Mouse (Mus musculus) urinary bladder, postnatal 10 days (tissue): ENCODE data around the gene Tmem94.
A peak's percentile ranks its signal among the peaks of the same experiment; 100 is the strongest.
"Not testable (repeated sequence)": the region's sequence is repeated elsewhere in the genome, so short reads cannot be mapped to it uniquely, and the experiment has no call there.

ENCODE experiments used
- DNase-seq: peaks from one replicate; pipeline ENCODE4 v3.0.0; 2022; ENCODE audit warnings: low spot score

Gene Tmem94

GRCm38 (mm10) chr11:115765103-115765606 lies at the start of gene Tmem94:
Tmem94 (plus strand) TSS chr11:115765433.
- DNase-seq: peak; percentile 77

GRCm38 (mm10) chr11:115716410-115717338 lies 48.6 kb upstream of the Tmem94 start:
- DNase-seq: no peak

- no peak for DNase-seq
Observed at GRCm38 (mm10) chr11:115717660-115718390, 47.4 kb upstream of the Tmem94 start.

GRCm38 (mm10) chr11:115722638-115723037 lies 42.6 kb upstream of the Tmem94 start:
- peak; percentile 63 for DNase-seq

GRCm38 (mm10) chr11:115723231-115723630 lies 42.0 kb upstream of the Tmem94 start:
- no peak for DNase-seq

GRCm38 (mm10) chr11:115734041-115734686 lies 31.1 kb upstream of the Tmem94 start:
- DNase-seq: no peak

- no peak for DNase-seq
Observed at GRCm38 (mm10) chr11:115737608-115738208, 27.5 kb upstream of the Tmem94 start.

- no peak for DNase-seq
Observed at GRCm38 (mm10) chr11:115738275-115738885, 26.9 kb upstream of the Tmem94 start.

- DNase-seq: no peak
Observed at GRCm38 (mm10) chr11:115741070-115741469, 24.2 kb upstream of the Tmem94 start.

- DNase-seq: no peak
Observed at GRCm38 (mm10) chr11:115742926-115743325, 22.3 kb upstream of the Tmem94 start.

GRCm38 (mm10) chr11:115744385-115744784 lies 20.8 kb upstream of the Tmem94 start:
- DNase-seq: no peak

- no peak for DNase-seq
Observed at GRCm38 (mm10) chr11:115746109-115746508, 19.1 kb upstream of the Tmem94 start.

GRCm38 (mm10) chr11:115746762-115747161 lies 18.5 kb upstream of the Tmem94 start:
- no peak for DNase-seq

GRCm38 (mm10) chr11:115747351-115747750 lies 17.9 kb upstream of the Tmem94 start:
- no peak for DNase-seq

GRCm38 (mm10) chr11:115749834-115750233 lies 15.4 kb upstream of the Tmem94 start:
- DNase-seq: no peak

- DNase-seq: no peak
Observed at GRCm38 (mm10) chr11:115751725-115752124, 13.5 kb upstream of the Tmem94 start.

GRCm38 (mm10) chr11:115752653-115753052 lies 12.6 kb upstream of the Tmem94 start:
- no peak for DNase-seq

- no peak for DNase-seq
Observed at GRCm38 (mm10) chr11:115753485-115753884, 11.7 kb upstream of the Tmem94 start.

GRCm38 (mm10) chr11:115762176-115762575 lies 3.1 kb upstream of the Tmem94 start:
- not testable (repeated sequence) for DNase-seq

- DNase-seq: no peak
Observed at GRCm38 (mm10) chr11:115764698-115765097, 535 bp upstream of the Tmem94 start.

- DNase-seq: no peak
Observed at GRCm38 (mm10) chr11:115765607-115766141, 441 bp downstream of the Tmem94 start.
